Mouse (Mus musculus) forebrain, embryonic 11.5 days (tissue): ENCODE results near the gene Cyp51. TPM values are rescaled to one million over a fixed set of nuclear protein-coding genes. Genes with fewer than 3 reads are reported as not detected.

Source experiments
- ATAC-seq: fragments of 200-750 bp; cut with Nextera tagmentation; replicated peaks from 2 replicates; pipeline ENCODE4 v1.8.0; 2017; ENCODE audit warnings: moderate TSS enrichment; ENCODE audit not compliant: low FRiP score
- DNase-seq: peaks from one replicate; pipeline ENCODE4 v3.0.0-alpha.2; 2017; ENCODE audit warnings: low spot score
- H3K27ac ChIP-seq: fragments of 300-500 bp; sonication (generic); 2 replicates; pipeline ENCODE4 v1.5.1; 2014; ENCODE audit warnings: low read depth, low read length
- H3K27me3 ChIP-seq: fragments of 300-500 bp; sonication (generic); 2 replicates; pipeline ENCODE4 v1.6.1; 2014; ENCODE audit warnings: mild to moderate bottlenecking, low read length, mixed read lengths; ENCODE audit not compliant: control insufficient read depth, insufficient read depth
- H3K36me3 ChIP-seq: fragments of 300-500 bp; sonication (generic); 2 replicates; pipeline ENCODE4 v1.6.1; 2014; ENCODE audit warnings: mild to moderate bottlenecking, low read length, moderate library complexity, mixed read lengths; ENCODE audit not compliant: control insufficient read depth, insufficient read depth
- H3K4me1 ChIP-seq: fragments of 300-500 bp; sonication (generic); replicated peaks from 2 replicates; pipeline ENCODE4 v1.6.1; 2014; ENCODE audit warnings: low read length, mixed read lengths; ENCODE audit not compliant: control insufficient read depth, insufficient read depth
- H3K4me2 ChIP-seq: fragments of 300-500 bp; sonication (generic); 2 replicates; pipeline ENCODE4 v1.6.1; 2014; ENCODE audit warnings: low read depth, mild to moderate bottlenecking, low read length, moderate library complexity, mixed read lengths; ENCODE audit not compliant: severe bottlenecking
- H3K4me3 ChIP-seq: fragments of 300-500 bp; sonication (generic); 2 replicates; pipeline ENCODE4 v1.5.1; 2014; ENCODE audit warnings: low read depth, low read length
- H3K9ac ChIP-seq: fragments of 300-500 bp; sonication (generic); 2 replicates; pipeline ENCODE4 v1.6.1; 2014; ENCODE audit warnings: low read length
- H3K9me3 ChIP-seq: fragments of 300-500 bp; sonication (generic); 2 replicates; pipeline ENCODE4 v1.6.1; 2016; ENCODE audit warnings: low read length, mixed read lengths; ENCODE audit not compliant: control insufficient read depth
- WGBS: fragments of 180-500 bp; shearing (Covaris S2); extraction: QIAGEN DNeasy Blood & Tissue Kit; methylation state at CpG from one replicate; pipeline ENCODE4 v1.1.7; 2014; 5-methylcytosine and 5-hydroxymethylcytosine counted together
- polyA plus RNA-seq: library from polyadenylated mRNA; unstranded; fragments of >200 nt; fragmentation: Nextera tagmentation; extraction: Ambion mirVana; gene quantifications from 2 replicates; pipeline ENCODE4 v1.2.1, GENCODE M21; 2014

The Cyp51 gene
- polyA plus RNA-seq, 1 experiment from 2014 or later = 148 TPM

GRCm38 (mm10) chr5:4088190-4088589, 16.4 kb downstream of the Cyp51 start:
- no peak for ATAC-seq
- Histone ChIP-seq H3K4me1 (no peaks in the 10 kb centered on the region), H3K36me3 (peaks cover 22% of the 10 kb centered on the region), H3K4me3 (no peak overlapping the region), H3K27me3 (no peaks in the 10 kb centered on the region), H3K9me3 (no peaks in the 10 kb centered on the region), H3K4me2 (no peak overlapping the region), H3K9ac (no peak overlapping the region), H3K27ac (no peak overlapping the region)
- WGBS = 90% methylated on average over 5 of the region's 5 CpGs
- no peak for DNase-seq

GRCm38 (mm10) chr5:4086309-4086708, 18.2 kb downstream of the Cyp51 start:
- Histone ChIP-seq H3K9me3 (no peaks in the 10 kb centered on the region), H3K27me3 (no peaks in the 10 kb centered on the region), H3K4me3 (no peak overlapping the region), H3K4me2 (no peak overlapping the region), H3K36me3 (peaks cover 20% of the 10 kb centered on the region), H3K9ac (no peak overlapping the region), H3K27ac (no peak overlapping the region), H3K4me1 (no peaks in the 10 kb centered on the region)
- ATAC-seq (no peak), DNase-seq (no peak)
- 92% methylated on average over 4 of the region's 4 CpGs for WGBS

- no peak overlapping the region for H3K4me3 ChIP-seq
- H3K36me3 ChIP-seq = peaks cover 21% of the 10 kb centered on the region
- 93% methylated on average over 7 of the region's 7 CpGs for WGBS
- no peaks in the 10 kb centered on the region for H3K27me3 ChIP-seq
- no peaks in the 10 kb centered on the region for H3K9me3 ChIP-seq
- H3K4me2 ChIP-seq = no peak overlapping the region
- no peak overlapping the region for H3K9ac ChIP-seq
- ATAC-seq = no peak
- H3K27ac ChIP-seq = no peak overlapping the region
- DNase-seq = no peak
- no peaks in the 10 kb centered on the region for H3K4me1 ChIP-seq
These were observed 19.6 kb downstream of the Cyp51 start for GRCm38 (mm10) chr5:4084948-4085347.

GRCm38 (mm10) chr5:4081513-4081912, 23.0 kb downstream of the Cyp51 start:
- WGBS = 93% methylated on average over 2 of the region's 2 CpGs

GRCm38 (mm10) chr5:4080861-4081260, 23.7 kb downstream of the Cyp51 start:
- Histone ChIP-seq H3K4me2 (no peak overlapping the region), H3K27ac (no peak overlapping the region), H3K36me3 (peaks cover 11% of the 10 kb centered on the region), H3K4me1 (no peaks in the 10 kb centered on the region), H3K4me3 (no peak overlapping the region), H3K9me3 (no peaks in the 10 kb centered on the region), H3K27me3 (no peaks in the 10 kb centered on the region), H3K9ac (no peak overlapping the region)
- DNase-seq = no peak
- ATAC-seq = no peak
- 89% methylated on average over 2 of the region's 2 CpGs for WGBS

More at GRCm38 (mm10) chr5:4081513-4081912, 23.0 kb downstream of the Cyp51 start:
- Histone ChIP-seq H3K9me3 (no peaks in the 10 kb centered on the region), H3K4me1 (no peaks in the 10 kb centered on the region), H3K9ac (no peak overlapping the region), H3K27ac (no peak overlapping the region), H3K4me2 (no peak overlapping the region), H3K27me3 (no peaks in the 10 kb centered on the region), H3K4me3 (no peak overlapping the region), H3K36me3 (peaks cover 11% of the 10 kb centered on the region)
- no peak for ATAC-seq
- DNase-seq = no peak

GRCm38 (mm10) chr5:4079086-4079485, 25.5 kb downstream of the Cyp51 start:
- H3K9me3 ChIP-seq = no peaks in the 10 kb centered on the region
- peaks cover 8% of the 10 kb centered on the region for H3K36me3 ChIP-seq
- no peak overlapping the region for H3K27ac ChIP-seq
- 95% methylated on average over 3 of the region's 3 CpGs for WGBS
- 0 out of 2 replicates have a peak, but pooled peaks have one; percentile 12 for ATAC-seq
- H3K4me3 ChIP-seq = no peak overlapping the region
- no peak overlapping the region for H3K9ac ChIP-seq
- H3K4me1 ChIP-seq = no peaks in the 10 kb centered on the region
- H3K27me3 ChIP-seq = no peaks in the 10 kb centered on the region
- H3K4me2 ChIP-seq = no peak overlapping the region
- DNase-seq = no peak

- Histone ChIP-seq H3K27me3 (no peaks in the 10 kb centered on the region), H3K4me1 (no peaks in the 10 kb centered on the region), H3K9me3 (no peaks in the 10 kb centered on the region), H3K4me2 (no peak overlapping the region), H3K36me3 (peaks cover 13% of the 10 kb centered on the region), H3K27ac (no peak overlapping the region), H3K9ac (no peak overlapping the region), H3K4me3 (no peak overlapping the region)
- no peak for ATAC-seq
- no peak for DNase-seq
- 89% methylated on average over 3 of the region's 3 CpGs for WGBS
These were observed 37.3 kb downstream of the Cyp51 start for GRCm38 (mm10) chr5:4067203-4067602.

GRCm38 (mm10) chr5:4066476-4067115, 38.0 kb downstream of the Cyp51 start:
- Histone ChIP-seq H3K4me3 (no peak overlapping the region), H3K27me3 (no peaks in the 10 kb centered on the region), H3K27ac (no peak overlapping the region), H3K36me3 (peaks cover 13% of the 10 kb centered on the region), H3K9me3 (no peaks in the 10 kb centered on the region), H3K4me2 (no peak overlapping the region), H3K4me1 (no peaks in the 10 kb centered on the region), H3K9ac (no peak overlapping the region)
- DNase-seq (no peak), ATAC-seq (no peak)
- WGBS = 93% methylated on average over 18 of the region's 18 CpGs

GRCm38 (mm10) chr5:4060313-4060712, 44.2 kb downstream of the Cyp51 start:
- Histone ChIP-seq H3K9ac (no peak overlapping the region), H3K27me3 (no peaks in the 10 kb centered on the region), H3K27ac (no peak overlapping the region), H3K36me3 (peaks cover 6% of the 10 kb centered on the region), H3K4me1 (no peaks in the 10 kb centered on the region), H3K9me3 (no peaks in the 10 kb centered on the region), H3K4me2 (no peak overlapping the region), H3K4me3 (no peak overlapping the region)
- 93% methylated on average over 8 of the region's 8 CpGs for WGBS
- ATAC-seq = no peak
- DNase-seq = no peak
